Mouse (Mus musculus) midbrain, postnatal 0 days (tissue): ENCODE measurements at regions not wholly inside any gene's neighbourhood (a gene's known extent, or its start where the extent isn't known, plus 50 kb on each side); places are given as distances from the start of the nearest gene placed in this dataset.

Experiments
- ATAC-seq: fragments of 200-750 bp; cut with Nextera tagmentation; 2 replicates; pipeline ENCODE4 v1.8.0; 2017; ENCODE audit warnings: moderate number of reproducible peaks, mild to moderate bottlenecking, moderate TSS enrichment, moderate library complexity; ENCODE audit not compliant: low FRiP score
- DNase-seq: peaks from one replicate; pipeline ENCODE4 v3.0.0-alpha.2; 2015; ENCODE audit warnings: low spot score
- H3K27ac ChIP-seq: fragments of 300-500 bp; sonication (generic); 2 replicates; pipeline ENCODE4 v1.5.1; 2014; ENCODE audit warnings: low read depth, mild to moderate bottlenecking, low read length, mixed read lengths
- H3K27me3 ChIP-seq: fragments of 300-500 bp; sonication (generic); 2 replicates; pipeline ENCODE4 v1.6.1; 2014; ENCODE audit warnings: low read length, control low read depth, mixed read lengths; ENCODE audit not compliant: insufficient read depth
- H3K36me3 ChIP-seq: fragments of 300-500 bp; sonication (generic); 2 replicates; pipeline ENCODE4 v1.6.1; 2014; ENCODE audit warnings: low read length, control low read depth, mixed read lengths; ENCODE audit not compliant: insufficient read depth
- H3K4me1 ChIP-seq: fragments of 300-500 bp; sonication (generic); 2 replicates; pipeline ENCODE4 v1.6.1; 2014; ENCODE audit warnings: mild to moderate bottlenecking, control low read depth, antibody characterized with exemption, low read length, mixed read lengths; ENCODE audit not compliant: insufficient read depth
- H3K4me2 ChIP-seq: fragments of 300-500 bp; sonication (generic); 2 replicates; pipeline ENCODE4 v1.6.1; 2014; ENCODE audit warnings: low read depth, mild to moderate bottlenecking, low read length, mixed read lengths; ENCODE audit not compliant: poor library complexity, severe bottlenecking
- H3K4me3 ChIP-seq: fragments of 300-500 bp; sonication (generic); 2 replicates; pipeline ENCODE4 v1.5.1; 2014; ENCODE audit warnings: low read depth, mild to moderate bottlenecking, low read length, moderate library complexity
- H3K9ac ChIP-seq: fragments of 300-500 bp; sonication (generic); replicated peaks from 2 replicates; pipeline ENCODE4 v1.6.1; 2014; ENCODE audit warnings: mild to moderate bottlenecking, low read length, moderate library complexity, mixed read lengths; ENCODE audit not compliant: poor library complexity, severe bottlenecking
- H3K9me3 ChIP-seq: fragments of 300-500 bp; sonication (generic); 2 replicates; pipeline ENCODE4 v1.6.1; 2016; ENCODE audit warnings: low read length, control low read depth
- CTCF ChIP-seq: IDR thresholded peaks from 2 replicates; pipeline ENCODE4 v1.5.1; 2016; ENCODE audit warnings: antibody characterized with exemption, mild to moderate bottlenecking
- WGBS: fragments of 180-500 bp; shearing (Covaris S2); extraction: QIAGEN DNeasy Blood & Tissue Kit; methylation state at CpG from one replicate; pipeline ENCODE4 v1.1.7; 2014; 5-methylcytosine and 5-hydroxymethylcytosine counted together

GRCm38 (mm10) chr11:114184970-114185882, 118.4 kb upstream of the Sdk2 start:
- Histone ChIP-seq H3K4me2 (no peak overlapping the region), H3K27me3 (0 out of 2 replicates have a peak, but pooled peaks cover 5% of the 10 kb centered on the region), H3K4me1 (0 out of 2 replicates have a peak, but pooled peaks cover 2% of the 10 kb centered on the region), H3K4me3 (no peak overlapping the region), H3K9ac (no peak overlapping the region), H3K27ac (no peak overlapping the region), H3K9me3 (no peaks in the 10 kb centered on the region), H3K36me3 (no peaks in the 10 kb centered on the region)
- DNase-seq: peak; percentile 81
- peak; percentile 61 for TF ChIP-seq CTCF
- ATAC-seq: peak; percentile 47; the same call in 1 of the 2 replicates
- WGBS: 41% methylated on average over 18 of the region's 18 CpGs

GRCm38 (mm10) chr11:114184431-114184830, 117.6 kb upstream of the Sdk2 start:
- Histone ChIP-seq H3K4me2 (no peak overlapping the region), H3K4me1 (0 out of 2 replicates have a peak, but pooled peaks cover 2% of the 10 kb centered on the region), H3K4me3 (no peak overlapping the region), H3K9ac (no peak overlapping the region), H3K36me3 (no peaks in the 10 kb centered on the region), H3K27me3 (0 out of 2 replicates have a peak, but pooled peaks cover 5% of the 10 kb centered on the region), H3K27ac (no peak overlapping the region), H3K9me3 (no peaks in the 10 kb centered on the region)
- peak; percentile 16; the same call in 1 of the 2 replicates for TF ChIP-seq CTCF
- WGBS: 73% methylated on average over 5 of the region's 5 CpGs
- DNase-seq: no peak
- ATAC-seq: no peak

GRCm38 (mm10) chr11:114183231-114183630, 116.4 kb upstream of the Sdk2 start:
- no peak for TF ChIP-seq CTCF
- no peaks in the 10 kb centered on the region for H3K36me3 ChIP-seq
- H3K4me2 ChIP-seq: no peak overlapping the region

GRCm38 (mm10) chr11:114178746-114179472, 112.1 kb upstream of the Sdk2 start:
- Histone ChIP-seq H3K27me3 (no peaks in the 10 kb centered on the region), H3K36me3 (no peaks in the 10 kb centered on the region), H3K4me2 (no peak overlapping the region), H3K27ac (no peak overlapping the region), H3K9me3 (no peaks in the 10 kb centered on the region), H3K4me3 (no peak overlapping the region), H3K9ac (no peak overlapping the region), H3K4me1 (no peaks in the 10 kb centered on the region)
- peak; percentile 39 for DNase-seq
- TF ChIP-seq CTCF: no peak
- ATAC-seq: no peak
- 53% methylated on average over 6 of the region's 6 CpGs for WGBS

More at GRCm38 (mm10) chr11:114183231-114183630, 116.4 kb upstream of the Sdk2 start:
- H3K9ac ChIP-seq: no peak overlapping the region
- H3K4me1 ChIP-seq: 0 out of 2 replicates have a peak, but pooled peaks cover 2% of the 10 kb centered on the region
- DNase-seq (no peak), ATAC-seq (no peak)
- H3K27ac ChIP-seq: no peak overlapping the region
- 0 out of 2 replicates have a peak, but pooled peaks cover 5% of the 10 kb centered on the region for H3K27me3 ChIP-seq
- H3K9me3 ChIP-seq: no peaks in the 10 kb centered on the region
- 61% methylated on average over 10 of the region's 10 CpGs for WGBS
- no peak overlapping the region for H3K4me3 ChIP-seq

- ATAC-seq: no peak
- 57% methylated on average over 4 of the region's 4 CpGs for WGBS
- Histone ChIP-seq H3K27me3 (no peaks in the 10 kb centered on the region), H3K4me2 (no peak overlapping the region), H3K36me3 (no peaks in the 10 kb centered on the region), H3K4me1 (no peaks in the 10 kb centered on the region), H3K9me3 (no peaks in the 10 kb centered on the region), H3K9ac (no peak overlapping the region), H3K27ac (no peak overlapping the region), H3K4me3 (no peak overlapping the region)
- no peak for DNase-seq
- TF ChIP-seq CTCF: no peak
These were observed 110.9 kb upstream of the Sdk2 start for GRCm38 (mm10) chr11:114177789-114178188.

GRCm38 (mm10) chr11:114177281-114177680, 110.4 kb upstream of the Sdk2 start:
- Histone ChIP-seq H3K27me3 (no peaks in the 10 kb centered on the region), H3K9me3 (no peaks in the 10 kb centered on the region), H3K36me3 (no peaks in the 10 kb centered on the region), H3K27ac (no peak overlapping the region), H3K4me1 (no peaks in the 10 kb centered on the region), H3K9ac (no peak overlapping the region), H3K4me3 (no peak overlapping the region), H3K4me2 (no peak overlapping the region)
- WGBS: 89% methylated on average over 1 of the region's 1 CpGs
- DNase-seq: no peak
- TF ChIP-seq CTCF: no peak
- no peak for ATAC-seq
